Mouse (Mus musculus): ENCODE results near the gene Fus.

The Fus gene

DNA sequence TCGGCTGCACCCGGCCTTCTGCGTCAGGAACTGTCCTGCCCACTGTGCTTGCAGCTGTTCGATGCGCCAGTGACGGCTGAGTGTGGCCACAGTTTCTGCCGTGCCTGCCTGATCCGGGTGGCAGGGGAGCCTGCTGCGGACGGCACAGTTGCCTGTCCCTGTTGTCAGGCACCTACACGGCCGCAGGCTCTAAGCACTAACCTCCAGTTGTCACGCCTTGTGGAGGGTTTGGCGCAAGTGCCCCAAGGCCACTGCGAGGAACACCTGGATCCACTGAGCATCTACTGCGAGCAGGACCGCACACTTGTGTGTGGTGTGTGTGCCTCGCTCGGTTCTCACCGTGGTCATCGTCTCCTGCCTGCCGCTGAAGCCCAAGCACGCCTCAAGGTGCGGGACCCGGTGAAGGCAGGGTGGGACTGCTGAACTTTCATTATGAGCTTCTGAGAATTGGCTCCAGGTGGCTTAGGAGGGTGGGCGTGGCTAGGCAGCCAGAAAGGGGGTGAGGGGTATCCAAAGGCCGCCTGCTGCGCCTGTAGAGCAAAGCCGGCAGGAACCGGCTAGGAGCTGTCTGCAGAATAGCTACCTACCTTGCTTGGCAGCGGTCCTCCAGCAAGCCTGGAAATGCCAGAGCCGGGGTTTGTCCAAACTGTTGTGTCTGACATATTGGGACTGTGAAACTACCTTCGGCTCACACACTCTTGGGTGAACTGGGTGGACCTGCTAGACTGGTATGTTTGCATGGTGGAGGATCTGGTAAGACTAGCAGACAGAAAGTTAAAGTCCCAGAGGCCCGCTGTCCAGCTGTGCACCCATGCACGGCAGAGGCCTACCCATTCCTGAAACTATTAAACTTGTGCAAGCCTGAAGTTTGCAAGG, 37.5 kb downstream of the Fus start:
- in situ Hi-C loops (cut with MboI, MseI), result no loop called here

DNA sequence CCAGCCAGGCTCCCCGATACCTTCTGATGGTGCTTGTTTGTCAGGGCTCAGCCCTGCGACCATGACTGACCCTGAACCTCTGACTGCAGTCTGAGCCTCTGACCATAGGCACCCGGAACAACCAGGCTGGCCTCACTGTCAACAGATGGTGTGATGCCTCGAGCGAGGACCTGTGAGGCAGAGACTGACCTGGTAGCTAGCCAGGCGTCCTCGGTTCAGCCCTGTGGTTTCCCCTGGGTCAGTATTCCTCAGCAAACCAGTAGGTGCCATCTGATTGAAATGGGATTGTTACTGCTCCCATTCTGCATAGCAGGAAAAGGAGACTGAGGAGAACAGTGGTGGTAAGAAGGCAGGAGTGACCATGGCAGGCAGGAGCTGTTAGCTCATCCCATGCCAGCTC, 38.9 kb downstream of the Fus start:
- in situ Hi-C loops (cut with MboI, MseI), result no loop called here

DNA sequence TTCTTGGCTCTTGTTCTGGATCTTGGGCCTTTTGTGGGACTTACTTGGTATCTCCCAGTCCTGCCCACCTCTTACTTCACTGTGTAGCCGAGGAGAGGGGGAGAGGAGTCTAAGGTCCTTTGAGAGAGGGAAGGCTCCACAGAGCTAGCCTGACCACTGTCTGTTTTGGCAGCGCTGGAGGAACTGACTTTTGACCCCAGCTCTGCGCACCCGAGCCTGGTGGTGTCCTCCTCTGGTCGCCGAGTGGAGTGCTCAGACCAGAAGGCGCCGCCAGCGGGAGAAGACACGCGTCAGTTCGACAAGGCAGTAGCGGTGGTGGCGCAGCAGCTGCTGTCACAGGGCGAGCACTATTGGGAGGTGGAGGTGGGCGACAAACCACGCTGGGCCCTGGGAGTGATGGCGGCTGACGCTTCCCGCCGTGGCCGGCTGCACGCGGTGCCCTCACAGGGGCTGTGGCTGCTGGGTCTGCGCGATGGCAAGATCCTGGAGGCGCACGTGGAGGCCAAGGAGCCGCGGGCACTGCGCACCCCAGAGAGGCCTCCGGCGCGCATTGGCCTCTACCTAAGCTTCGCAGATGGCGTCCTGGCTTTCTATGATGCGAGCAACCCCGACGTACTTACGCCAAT, 42.6 kb downstream of the Fus start:
- in situ Hi-C loops (cut with MboI, MseI), result no loop called here

DNA sequence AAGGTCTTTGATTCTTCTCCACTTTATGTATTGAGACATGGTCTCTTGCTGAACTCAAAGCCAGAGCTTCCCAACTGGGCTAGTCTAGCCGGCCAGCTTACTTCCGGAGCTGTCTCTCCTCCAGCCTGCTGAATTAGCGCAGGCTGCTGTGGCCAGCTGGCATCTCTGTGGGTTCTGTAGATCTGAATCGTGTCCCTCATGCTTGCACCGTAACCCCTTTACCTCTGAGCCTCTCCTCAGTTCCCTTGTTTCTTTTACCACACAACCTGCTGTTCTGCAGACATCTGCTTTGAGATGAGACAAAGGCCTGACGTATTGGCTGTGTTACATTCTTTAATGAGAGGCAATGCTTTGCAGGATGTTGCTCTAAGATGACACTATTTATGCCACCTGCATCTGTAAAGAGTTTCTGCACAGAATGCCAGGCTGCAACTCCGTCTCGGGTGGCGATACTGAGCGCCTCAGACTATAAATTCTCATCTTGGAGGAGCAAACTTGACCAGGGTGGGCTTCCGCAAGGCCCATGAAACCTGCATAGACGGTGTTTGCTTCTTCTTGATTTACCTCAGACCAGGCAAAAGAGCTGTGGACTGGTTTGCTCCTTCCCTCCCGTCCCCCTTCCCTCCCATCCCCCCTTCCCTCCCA, 45.0 kb downstream of the Fus start:
- in situ Hi-C loops (cut with MboI, MseI), result no loop called here

- in situ Hi-C loops (cut with MboI, MseI), result no loop called here
Measured at GRCm38 (mm10) chr7:128013116-128013515, 45.9 kb downstream of the Fus start.

DNA sequence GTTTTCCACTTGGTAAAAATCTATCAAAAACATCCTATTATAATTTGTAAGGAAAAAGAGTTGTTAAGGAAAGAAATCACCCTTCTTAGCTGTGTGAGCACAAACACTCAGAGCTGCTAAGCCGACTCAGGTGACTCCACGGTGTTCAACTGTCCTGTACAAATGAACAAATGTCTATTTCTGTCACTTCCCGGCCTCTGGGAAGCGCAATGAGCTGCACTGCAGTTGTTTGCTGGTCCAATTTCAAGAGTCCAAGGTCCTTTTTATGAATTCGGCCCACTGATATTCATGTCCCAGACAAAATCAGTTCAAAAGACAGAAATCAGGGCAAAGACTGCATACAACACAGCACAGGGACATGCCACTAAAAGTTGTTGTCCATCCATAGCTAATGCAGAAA, 48.9 kb downstream of the Fus start:
- in situ Hi-C loops (cut with MboI, MseI), result loop anchor here (5.0 kb wide), 1 partner anchor 41 kb away; no protein-coding TSS in a partner anchor

DNA sequence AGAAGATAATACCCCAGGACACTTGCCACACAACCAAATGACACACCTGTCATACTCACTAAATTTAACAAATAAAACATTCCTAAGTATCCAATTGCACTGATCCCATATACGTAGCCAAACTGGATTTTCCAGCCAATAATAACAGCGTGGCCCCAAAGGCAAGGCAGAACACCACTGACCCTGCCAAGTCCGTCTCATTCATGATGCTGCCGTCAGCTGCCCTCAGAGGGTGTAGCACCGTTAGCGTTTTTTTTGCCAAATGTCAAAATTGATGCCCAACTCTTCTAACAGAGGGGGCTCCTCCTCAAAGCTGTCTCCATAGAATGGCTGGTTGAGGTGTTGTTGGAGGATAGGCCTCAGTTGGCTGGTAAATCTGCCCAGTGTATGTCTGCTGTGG, 49.4 kb downstream of the Fus start:
- in situ Hi-C loops (cut with MboI, MseI), result loop anchor here (5.0 kb wide), 1 partner anchor 41 kb away; no protein-coding TSS in a partner anchor

- in situ Hi-C loops (cut with MboI, MseI), result loop anchor here (5.0 kb wide), 1 partner anchor 39 kb away; no protein-coding TSS in a partner anchor
Measured at GRCm38 (mm10) chr7:128018275-128018674, 51.0 kb downstream of the Fus start.

DNA sequence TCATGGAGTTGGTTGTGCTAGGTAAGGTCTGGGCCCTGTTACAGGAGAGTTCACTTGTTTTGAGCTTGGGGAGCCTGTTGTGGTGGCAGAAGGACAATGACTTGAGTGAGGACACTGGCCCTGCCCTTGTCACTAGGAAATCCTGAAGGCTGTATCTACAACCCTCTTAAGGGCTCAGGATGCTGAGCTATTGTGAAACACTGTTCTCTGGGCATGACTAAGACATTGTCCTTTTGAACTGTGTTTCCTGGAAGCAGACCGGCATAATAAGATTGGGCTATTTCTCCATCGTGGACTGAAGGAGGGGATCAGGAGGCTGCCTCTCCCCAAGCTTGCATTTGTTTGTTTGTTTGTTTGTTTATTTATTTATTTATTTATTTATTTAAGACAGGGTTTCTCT, 51.9 kb downstream of the Fus start:
- in situ Hi-C loops (cut with MboI, MseI), result loop anchor here (5.0 kb wide), 1 partner anchor 38 kb away; no protein-coding TSS in a partner anchor

DNA sequence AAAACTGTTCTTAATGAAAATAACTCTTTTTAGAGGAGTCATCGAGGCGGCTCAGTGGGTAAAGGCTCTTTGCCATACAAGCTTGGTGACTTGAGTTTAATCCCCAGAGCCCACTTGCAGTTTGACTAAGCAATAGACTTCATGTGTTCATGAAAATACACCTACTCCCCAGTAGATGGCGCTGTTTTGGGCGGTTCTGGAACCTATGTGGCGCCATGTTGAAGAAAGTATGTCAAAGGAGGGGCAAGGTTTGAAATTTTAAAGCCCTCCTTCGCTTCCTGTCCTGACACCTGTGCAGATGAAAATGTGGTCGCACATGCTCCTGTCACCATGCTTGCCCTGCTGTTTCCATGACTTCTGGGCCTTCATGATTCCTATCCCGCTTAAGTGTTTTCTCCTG, 55.7 kb downstream of the Fus start:
- in situ Hi-C loops (cut with MboI, MseI), result no loop called here

DNA sequence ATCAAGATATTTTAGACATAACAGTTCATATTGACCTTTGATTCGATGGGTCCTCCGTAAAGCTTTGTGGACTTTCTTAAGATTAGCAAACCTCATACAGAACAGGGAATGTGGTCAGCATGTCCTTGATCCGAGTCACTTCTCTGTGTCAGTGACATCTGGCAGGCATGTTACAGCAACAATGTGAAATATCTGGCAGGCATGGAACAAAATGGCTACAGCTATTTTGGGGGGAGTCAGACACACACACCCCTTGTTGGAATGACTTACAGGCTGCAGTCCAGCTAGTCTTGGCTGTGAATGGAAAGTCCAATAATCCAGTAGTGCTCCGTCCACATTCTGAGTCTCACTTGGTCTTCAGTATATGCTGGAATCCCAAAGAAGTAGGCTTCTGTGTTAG, 56.3 kb downstream of the Fus start:
- in situ Hi-C loops (cut with MboI, MseI), result no loop called here

DNA sequence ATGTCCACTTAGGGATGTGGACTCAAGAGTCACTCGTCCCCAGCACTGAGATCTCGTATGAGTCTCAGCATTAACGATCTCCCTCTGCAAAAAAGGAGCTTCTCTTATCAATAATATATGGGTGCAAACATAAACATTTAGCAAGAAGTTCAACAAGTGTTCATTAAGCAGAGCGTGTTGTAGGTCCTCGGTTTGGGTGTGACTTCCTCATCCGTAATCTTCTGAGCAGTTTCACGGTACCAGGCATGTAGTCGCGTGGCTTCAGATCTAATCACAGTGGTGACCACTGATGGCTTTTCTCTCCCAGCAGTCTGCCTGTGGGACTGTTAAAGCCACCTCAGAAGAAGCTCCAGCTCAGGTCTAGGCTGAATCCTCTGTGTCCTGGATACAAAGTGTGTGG, 57.1 kb downstream of the Fus start:
- in situ Hi-C loops (cut with MboI, MseI), result no loop called here

DNA sequence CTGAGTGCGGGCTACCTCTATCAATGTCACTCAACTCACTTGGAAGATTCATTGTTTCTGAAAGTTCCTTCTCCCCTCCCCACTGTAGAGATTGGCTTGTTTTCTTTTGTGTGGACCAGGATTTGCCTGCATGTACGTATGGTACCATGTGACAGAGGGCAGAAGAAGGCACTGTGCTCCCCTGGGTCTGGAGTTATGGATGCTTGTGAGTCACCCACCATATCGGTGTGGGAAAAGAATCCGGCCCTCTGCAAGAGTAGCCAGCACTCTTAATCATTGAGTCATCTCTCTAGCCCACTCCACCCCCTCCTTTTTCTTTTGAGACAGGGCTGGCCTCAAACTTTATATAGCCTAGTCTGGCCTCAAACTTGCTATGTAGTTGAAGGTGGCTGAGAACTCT, 57.7 kb downstream of the Fus start:
- in situ Hi-C loops (cut with MboI, MseI), result no loop called here

DNA sequence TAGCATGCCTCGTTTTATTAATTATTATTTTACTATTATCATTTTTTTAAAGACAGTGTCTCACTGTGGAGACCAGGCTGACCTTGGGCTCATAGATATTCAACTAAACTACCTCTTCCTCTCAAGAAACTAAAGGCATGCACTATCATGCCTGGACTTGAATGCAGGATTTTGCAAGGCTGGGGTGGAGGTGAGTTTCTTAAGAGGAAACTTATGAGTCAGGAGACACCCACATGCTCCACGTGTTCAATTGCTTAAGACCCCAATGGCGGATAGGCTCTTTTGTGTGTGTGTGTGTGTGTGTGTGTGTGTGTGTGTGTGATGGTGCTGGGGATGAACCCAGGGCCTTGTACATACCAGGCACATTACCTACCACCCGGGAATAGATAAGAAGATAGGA, 58.1 kb downstream of the Fus start:
- in situ Hi-C loops (cut with MboI, MseI), result no loop called here

- in situ Hi-C loops (cut with MboI, MseI), result no loop called here
Measured at GRCm38 (mm10) chr7:128031403-128031976, 64.2 kb downstream of the Fus start.

DNA sequence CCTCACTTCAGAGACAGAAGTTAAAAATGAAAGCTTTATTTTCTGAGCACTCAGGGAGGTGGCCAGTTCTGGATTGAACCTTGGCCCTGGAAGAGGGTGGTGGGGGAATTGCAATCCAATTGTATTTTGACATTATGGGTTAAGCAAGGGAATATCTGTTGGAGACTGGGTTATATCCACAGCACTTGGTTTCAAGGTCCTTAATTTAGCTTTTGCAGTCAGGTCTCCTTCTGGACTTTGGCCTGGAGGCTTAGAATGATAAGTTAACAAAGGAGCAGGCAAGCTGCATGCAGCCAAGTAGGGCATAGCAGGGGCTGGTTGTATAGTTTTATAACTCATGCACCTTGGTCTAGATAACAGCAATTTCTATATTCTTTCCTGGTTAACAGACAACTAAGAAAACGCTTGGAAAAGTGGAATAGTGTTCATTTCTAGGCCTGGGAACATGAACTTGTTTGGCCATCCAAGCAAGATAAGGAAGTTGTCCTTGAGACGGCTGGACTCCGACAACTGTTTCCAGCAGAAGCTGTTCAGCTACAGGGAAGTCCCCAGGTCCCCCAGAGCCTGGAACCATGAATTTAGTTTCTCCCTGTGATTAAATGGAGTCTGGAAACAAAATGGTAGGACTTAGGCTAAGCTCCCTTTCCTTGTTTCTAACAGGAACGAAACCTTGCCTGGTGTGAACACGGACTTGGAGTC, 65.2 kb downstream of the Fus start:
- in situ Hi-C loops (cut with MboI, MseI), result no loop called here

DNA sequence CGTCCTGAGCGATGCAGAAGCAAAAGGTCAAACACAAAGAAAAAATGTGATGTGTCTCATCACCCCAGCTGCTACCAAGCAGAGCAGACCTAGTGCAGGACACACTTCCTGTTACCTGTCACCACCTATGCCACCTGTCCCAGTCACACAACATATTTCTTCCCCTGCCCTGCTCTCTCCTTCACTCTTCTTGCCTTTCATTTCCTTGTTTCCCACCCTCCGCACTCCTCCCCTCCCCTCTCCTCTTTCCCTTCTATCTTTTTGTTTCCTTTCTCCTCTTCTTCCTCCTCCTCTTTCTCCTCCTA, 65.7 kb downstream of the Fus start:
- in situ Hi-C loops (cut with MboI, MseI), result no loop called here

DNA sequence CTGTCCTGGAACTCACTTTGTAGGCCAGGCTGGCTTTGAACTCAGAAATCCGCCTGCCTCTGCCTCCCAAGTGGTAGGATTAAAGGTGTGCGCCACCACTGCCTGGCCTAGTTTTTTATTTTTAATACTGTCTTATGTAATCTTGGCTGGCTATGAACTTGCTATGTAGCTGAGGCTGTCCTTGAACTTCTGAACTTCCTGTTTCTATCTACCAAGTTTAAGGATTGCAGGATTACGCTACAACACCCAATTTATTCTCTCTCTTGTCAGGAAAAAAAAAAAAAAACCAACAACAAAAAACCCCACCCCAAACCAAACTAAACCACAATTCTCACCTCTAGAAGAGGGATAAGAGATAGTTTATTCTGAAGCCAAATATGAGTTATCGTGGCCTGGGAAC, 66.4 kb downstream of the Fus start:
- in situ Hi-C loops (cut with MboI, MseI), result no loop called here

All from T-helper 2 cell (primary cell).